Mouse (Mus musculus) neutrophil, adult 83 days (primary cell): ENCODE results near the gene Gna11. TPM values are rescaled to one million over a fixed set of nuclear protein-coding genes. Genes with fewer than 3 reads are reported as not detected.

ENCODE experiments used
- total RNA-seq, 2 experiments: library from RNA; stranded (reverse); gene quantifications; one replicate each; pipeline ENCODE4 v1.2.4; 2023

The Gna11 gene
- 10 to 100 TPM; 10.4 to 15.4 TPM for total RNA-seq

DNA sequence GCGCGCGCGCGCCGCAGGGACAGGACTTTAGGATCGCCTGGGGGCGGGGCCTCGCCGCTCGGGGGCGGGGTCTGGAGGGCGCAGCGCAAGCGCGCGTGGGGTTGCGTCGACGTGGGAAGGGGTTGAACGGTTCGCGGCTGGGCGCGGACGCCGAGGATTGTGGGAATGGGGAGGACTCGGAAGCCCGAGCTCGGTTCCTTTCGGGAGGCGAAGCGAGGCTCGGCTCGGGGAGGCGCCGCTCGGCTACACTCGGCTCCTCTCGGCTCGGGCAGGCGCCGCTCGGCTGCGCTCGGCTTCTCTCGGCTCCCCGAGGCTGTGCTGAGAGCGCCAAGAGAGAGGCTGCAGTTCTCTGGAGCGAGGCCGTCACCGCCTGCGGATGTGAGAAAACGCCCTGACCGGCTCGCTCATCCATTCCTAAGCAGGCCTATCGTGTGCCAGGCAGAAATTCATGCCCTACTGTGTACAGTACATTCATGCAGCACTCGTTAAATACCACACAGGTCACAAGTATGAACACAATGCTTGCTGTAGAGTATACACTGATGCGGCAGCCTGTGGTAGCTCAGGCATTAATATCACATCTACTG, at the start of gene Gna11:
Gene Gna11, minus strand, starts transcription at position 30 of the 587 bp plus-strand sequence.

DNA sequence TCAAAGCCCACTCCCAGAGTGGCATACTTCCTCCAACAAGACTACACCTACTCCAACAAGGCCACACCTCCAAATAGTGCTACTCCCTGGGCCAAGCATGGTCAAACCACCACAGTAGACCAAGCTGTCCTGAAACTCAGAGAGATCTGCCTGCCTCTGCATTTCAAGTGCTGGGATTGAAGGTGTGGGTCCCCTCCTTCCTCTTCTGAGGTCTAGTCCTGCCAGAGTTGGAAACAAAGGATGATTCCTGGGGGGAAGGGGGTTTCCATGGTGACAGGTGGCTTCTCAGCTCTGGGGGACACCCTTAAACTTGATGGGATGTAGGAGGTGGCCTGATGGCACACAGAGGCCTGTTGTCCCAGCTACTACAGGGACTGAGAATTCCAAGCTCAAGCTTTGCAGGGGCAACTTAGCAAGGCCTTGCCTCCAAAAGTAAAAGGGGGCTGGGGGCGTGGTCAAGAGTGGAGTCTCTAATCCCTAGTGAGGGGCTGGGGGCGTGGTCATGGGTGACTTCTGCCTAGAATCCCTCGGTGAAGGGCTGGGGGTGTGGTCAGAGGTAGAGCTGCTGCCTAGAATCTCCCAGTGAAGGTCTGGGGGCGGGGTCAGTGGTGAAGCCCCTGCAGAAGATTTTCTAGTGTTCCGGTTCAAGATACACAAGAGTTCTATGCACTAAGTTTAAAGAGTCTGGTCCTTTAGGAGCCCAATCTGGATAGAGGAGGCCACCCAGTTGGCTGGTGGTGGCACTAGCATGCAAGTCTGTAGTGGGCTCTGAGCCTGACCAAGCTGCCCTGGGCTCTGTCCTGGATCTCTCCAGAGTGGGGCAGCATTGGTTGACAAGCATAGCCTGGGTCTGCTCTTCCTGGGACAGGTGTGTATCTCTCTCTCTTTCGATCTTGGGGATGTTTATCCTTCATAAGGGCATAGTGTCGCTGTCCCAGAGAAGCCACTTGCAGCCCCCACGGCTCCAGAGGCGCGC, 29.4 kb upstream of the Gna11 start, which contains the start of gene Tle2:
Gene Tle2, plus strand, starts transcription at position 481 of the 976 bp plus-strand sequence.

DNA sequence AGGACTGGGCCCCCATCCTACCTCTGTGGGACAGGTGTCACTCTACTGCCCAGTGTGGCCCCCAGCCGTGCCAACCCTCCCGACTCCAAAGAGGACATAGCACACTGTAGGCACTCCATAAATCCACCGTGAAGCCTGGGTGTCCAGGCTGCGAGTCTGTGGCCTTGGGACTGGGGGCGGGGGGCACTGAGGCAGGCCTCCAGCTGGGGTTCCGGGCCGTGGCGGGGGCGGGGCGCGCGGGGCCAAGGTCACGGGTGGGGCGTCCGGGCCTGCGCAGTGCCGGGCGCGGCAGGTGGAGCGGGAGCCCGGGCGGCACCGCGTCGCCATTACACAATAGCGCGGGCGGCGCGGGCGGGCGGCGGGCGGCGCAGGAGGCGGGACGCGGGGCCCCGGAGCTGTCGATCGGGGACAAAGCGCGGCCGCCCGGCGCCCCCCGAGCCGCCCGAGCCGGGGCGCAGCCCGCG, 14.2 kb upstream of the Gna11 start, which contains the start of gene Aes:
Gene Aes, plus strand, starts transcription at position 326 of the 464 bp plus-strand sequence.

DNA sequence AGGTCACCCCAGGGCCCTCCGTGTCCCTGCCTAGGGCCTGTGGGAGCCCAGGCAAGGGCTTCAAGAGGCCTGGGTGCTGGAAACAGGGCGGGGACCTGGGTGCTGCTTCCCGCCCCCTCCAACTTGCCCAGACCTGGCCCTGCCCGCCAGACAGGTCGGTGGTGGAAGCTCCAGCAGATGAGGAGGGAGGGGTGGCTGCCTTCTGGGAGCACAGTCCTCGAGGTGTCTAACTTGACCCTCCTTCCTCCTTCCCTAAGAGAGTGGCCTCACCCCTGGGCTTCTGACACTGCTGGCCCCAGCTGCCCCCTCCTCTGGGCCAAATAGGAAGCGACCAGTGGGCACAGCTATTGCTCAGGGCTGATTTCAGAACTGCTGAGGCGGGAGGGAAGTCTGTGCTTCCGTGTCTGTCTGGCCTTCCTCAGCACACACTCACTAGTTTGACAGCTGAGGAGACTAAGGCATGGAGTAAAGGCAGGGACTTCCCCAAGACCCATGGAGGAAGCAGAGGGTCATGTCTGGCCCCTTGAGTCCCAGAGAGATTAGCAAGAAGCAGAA, 20.9 kb downstream of the Gna11 start, which contains the start of gene Gna15:
Gene Gna15, minus strand, starts transcription at position 175 of the 555 bp plus-strand sequence.

DNA sequence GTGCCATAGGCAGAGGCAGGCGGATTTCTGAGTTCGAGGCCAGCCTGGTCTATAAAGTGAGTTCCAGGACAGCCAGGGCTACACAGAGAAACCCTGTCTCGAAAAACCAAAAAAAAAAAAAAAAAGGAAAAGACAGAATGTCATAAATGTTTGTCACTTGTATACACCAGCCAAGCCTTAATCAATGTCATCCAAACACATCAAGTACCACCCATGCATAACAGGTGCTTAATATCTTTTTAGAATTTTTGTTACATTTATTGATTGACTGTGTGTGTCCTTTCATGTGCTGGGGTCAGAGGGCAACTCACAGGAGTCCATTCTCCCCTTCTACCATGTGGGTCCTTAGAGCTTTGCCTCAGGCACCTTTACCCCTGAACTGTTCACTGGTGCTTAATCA, 45.0 kb downstream of the Gna11 start, which contains the start of gene S1pr4:
Gene S1pr4, minus strand, starts transcription at position 101 of the 400 bp plus-strand sequence.

DNA sequence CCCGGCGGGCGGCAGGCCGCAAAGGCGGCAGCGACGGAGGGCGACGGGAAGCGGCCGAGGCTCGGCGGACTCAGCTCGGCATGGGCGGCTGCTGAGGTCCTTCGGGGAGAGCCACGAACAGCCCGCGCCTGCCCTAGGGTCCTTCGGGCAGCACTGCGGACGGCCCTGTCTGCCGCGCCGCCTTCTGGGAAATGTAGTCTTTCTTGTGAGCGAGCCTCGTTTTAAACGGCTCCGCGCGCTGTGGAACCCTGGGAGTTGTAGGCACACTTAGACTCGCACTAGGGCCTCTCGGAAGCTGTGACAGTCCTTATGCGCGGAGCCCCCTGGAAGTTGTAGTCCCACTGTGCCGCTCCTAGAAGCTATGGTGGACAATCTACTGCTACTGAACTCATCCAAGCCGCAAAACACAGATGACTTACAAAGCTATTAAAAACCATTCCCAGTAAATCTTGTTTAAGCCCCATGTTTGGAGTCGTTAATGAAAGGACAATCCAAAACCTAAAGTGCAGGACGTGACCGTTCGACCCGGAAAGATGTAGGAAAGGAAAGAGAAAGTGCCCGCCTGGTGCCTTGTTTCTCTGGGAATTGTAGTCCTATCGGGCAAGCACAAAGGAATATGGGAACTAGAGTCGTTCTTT, 48.6 kb downstream of the Gna11 start, which contains the start of gene Ncln:
Gene Ncln, minus strand, starts transcription at position 129 of the 638 bp plus-strand sequence.

DNA sequence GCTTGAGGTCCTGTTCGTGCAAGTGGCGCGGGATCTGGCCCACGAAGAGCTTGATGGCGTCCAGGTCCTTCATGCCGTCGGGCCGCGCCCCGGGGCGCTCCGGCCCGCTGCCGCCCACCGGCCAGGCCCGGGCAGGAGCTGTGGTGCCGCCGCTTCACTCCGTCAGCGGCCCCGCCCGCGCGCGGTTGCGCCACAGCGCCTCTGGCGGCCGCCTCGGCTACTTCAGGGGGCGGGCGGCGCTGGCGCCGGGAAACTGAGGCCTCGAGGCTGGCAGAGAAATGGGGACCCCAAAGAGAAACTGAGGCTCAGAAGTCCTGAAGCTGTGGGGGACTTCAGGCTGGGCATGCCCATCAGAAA, 62.5 kb downstream of the Gna11 start, which contains the start of gene Celf5:
Gene Celf5, minus strand, starts transcription at position 177 of the 357 bp plus-strand sequence.

Other genes with a start within 250 kb of the Gna11 start
- 10 to 100 TPM; 27.9 to 30.2 TPM for gene Cactin, start 224.1 kb downstream of the Gna11 start, total RNA-seq
- gene Tbxa2r, start 216.5 kb downstream of the Gna11 start, total RNA-seq, result under 1 TPM in 1 of 2 experiments, not detected in 1; 0.64 TPM
- not detected for gene Gipc3, start 201.9 kb downstream of the Gna11 start, total RNA-seq
- 10 to 100 TPM; 38.3 to 46.6 TPM for gene Hmg20b, start 194.7 kb downstream of the Gna11 start, total RNA-seq
- 10 to 100 TPM; 19.2 to 20.1 TPM for gene Mfsd12, start 187.7 kb downstream of the Gna11 start, total RNA-seq
- gene 4930404N11Rik, start 179.4 kb downstream of the Gna11 start, total RNA-seq, result 1 to 10 TPM; 3.8 to 4.8 TPM
- gene Fzr1, start 166.7 kb downstream of the Gna11 start, total RNA-seq, result 10 to 100 TPM; 51.4 to 52.7 TPM
- gene Dohh, start 160.8 kb downstream of the Gna11 start, total RNA-seq, result 10 to 100 TPM; 17.9 to 20.0 TPM
- gene Gm48551, start 160.7 kb downstream of the Gna11 start, total RNA-seq, result under 1 TPM; 0.53 to 0.70 TPM
- gene Gm48552, start 156.2 kb downstream of the Gna11 start, total RNA-seq, result 1 to 10 TPM; 1.1 to 1.3 TPM
- gene Smim24, start 152.1 kb downstream of the Gna11 start, total RNA-seq, result 10 to 100 TPM in 1 of 2 experiments, 1 to 10 TPM in 1; 7.1 to 10.6 TPM
- gene Nfic, start 89.6 kb downstream of the Gna11 start, total RNA-seq, result 10 to 100 TPM; 64.6 to 69.7 TPM
- gene Celf5, start 62.5 kb downstream of the Gna11 start, total RNA-seq, result not detected
- 100 to 1,000 TPM; 130 to 141 TPM for gene Ncln, start 48.8 kb downstream of the Gna11 start, total RNA-seq
- 10 to 100 TPM; 66.7 to 79.7 TPM for gene S1pr4, start 45.1 kb downstream of the Gna11 start, total RNA-seq
- 10 to 100 TPM; 32.1 to 33.5 TPM for gene Gna15, start 21.0 kb downstream of the Gna11 start, total RNA-seq
- 100 to 1,000 TPM; 321 to 355 TPM for gene Aes, start 14.3 kb upstream of the Gna11 start, total RNA-seq
- 1 to 10 TPM; 1.4 to 1.5 TPM for gene Tle2, start 29.4 kb upstream of the Gna11 start, total RNA-seq
- 1 to 10 TPM; 3.9 to 4.4 TPM for gene Tle6, start 55.9 kb upstream of the Gna11 start, total RNA-seq
- gene BC025920, start 61.1 kb upstream of the Gna11 start, total RNA-seq, result 1 to 10 TPM; 1.3 to 1.6 TPM
- 10 to 100 TPM; 12.8 to 13.5 TPM for gene Sirt6, start 82.6 kb upstream of the Gna11 start, total RNA-seq
- gene Ankrd24, start 83.3 kb upstream of the Gna11 start, total RNA-seq, result 1 to 10 TPM; 2.0 to 2.9 TPM
- gene Gm10778, start 103.9 kb upstream of the Gna11 start, total RNA-seq, result 1 to 10 TPM in 1 of 2 experiments, under 1 TPM in 1; 0.97 to 1.2 TPM
- gene Zfp433, start 159.6 kb upstream of the Gna11 start, total RNA-seq, result 1 to 10 TPM; 4.3 to 4.7 TPM
- gene Gm3055, start 226.0 kb upstream of the Gna11 start, total RNA-seq, result 1 to 10 TPM; 1.0 TPM